Mouse (Mus musculus): ENCODE results near the gene Rab36.

- TF ChIP-seq CTCF (IDR thresholded peaks at IDR 0.05; ENCODE audit: low read depth) (no peak), EP300 (IDR thresholded peaks at IDR 0.05; ENCODE audit: low read depth) (no peak)
These were observed 16.8 kb downstream of the Rab36 start for GRCm38 (mm10) chr10:75053655-75054054.

Measured in liver, embryonic 14.5 days (tissue).